Mouse (Mus musculus): ENCODE measurements around the gene Mbl2.

Gene Mbl2

DNA sequence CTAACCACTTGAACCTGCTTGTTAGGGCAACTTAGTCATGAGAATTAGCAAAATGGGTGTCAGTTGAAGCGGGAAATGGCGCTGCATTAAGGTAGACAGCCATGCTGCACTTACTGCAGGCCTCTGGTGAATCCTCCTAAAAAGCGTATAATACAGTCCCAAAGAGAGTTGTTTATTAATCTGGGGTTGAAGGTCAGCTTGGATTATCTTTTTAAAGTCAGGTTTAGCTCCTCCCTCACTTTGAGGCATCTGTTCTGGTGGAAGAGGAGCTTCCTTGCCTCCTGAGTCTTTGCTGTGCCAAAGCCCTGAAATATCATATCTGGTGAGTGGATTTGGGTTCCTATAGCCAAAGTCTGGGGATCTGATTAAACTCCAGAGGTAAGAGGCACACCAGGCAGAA is at the start of gene Mbl2:
Mbl2 (plus strand) TSS at position 252 of the 400 bp plus-strand sequence.
- no peak for TF ChIP-seq GATA4 (IDR thresholded peaks at IDR 0.05; ENCODE audit: insufficient replicate concordance, low read length)

DNA sequence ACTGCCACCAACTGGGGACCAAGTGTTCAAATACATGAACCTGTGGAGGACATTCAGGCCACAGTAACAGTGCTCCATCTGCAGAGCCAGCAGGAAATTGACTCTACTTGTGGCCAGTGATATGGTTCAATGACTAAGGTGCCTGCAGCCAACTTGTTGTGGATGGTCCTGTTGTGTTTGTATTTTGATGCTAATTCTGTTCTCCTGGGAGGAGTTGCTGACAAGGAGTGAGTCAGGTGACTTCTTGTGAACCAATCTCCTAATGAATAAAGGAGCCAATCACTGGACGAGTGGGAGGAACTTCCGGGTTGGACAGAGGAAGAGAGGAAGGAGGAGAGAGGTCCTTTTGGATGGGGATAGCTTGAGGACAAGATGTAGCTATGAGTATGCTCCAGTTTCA is 47.2 kb upstream of the Mbl2 start:
- no peak for TF ChIP-seq GATA4 (IDR thresholded peaks at IDR 0.05; ENCODE audit: insufficient replicate concordance, low read length)

DNA sequence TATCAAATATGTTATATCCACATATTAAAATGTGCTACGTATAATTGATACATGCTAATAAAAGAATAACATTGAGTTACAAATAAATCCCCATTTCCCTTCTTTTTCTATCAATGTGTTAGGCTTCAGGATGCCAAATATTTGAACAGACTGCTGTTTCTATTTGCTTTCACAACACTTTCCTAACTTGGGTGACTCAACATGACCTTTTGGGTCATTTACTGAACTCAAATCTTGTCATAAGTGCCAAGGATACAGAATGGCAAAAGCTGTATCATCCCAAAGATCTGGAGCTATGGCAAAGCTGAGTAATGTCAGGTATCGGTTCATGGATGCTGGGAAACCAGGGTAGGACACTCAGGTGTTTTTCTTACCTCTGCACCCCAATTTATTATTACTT is 45.5 kb upstream of the Mbl2 start:
- peak; percentile 19; the same call in 1 of the 2 replicates for TF ChIP-seq GATA4 (IDR thresholded peaks at IDR 0.05; ENCODE audit: insufficient replicate concordance, low read length)

DNA sequence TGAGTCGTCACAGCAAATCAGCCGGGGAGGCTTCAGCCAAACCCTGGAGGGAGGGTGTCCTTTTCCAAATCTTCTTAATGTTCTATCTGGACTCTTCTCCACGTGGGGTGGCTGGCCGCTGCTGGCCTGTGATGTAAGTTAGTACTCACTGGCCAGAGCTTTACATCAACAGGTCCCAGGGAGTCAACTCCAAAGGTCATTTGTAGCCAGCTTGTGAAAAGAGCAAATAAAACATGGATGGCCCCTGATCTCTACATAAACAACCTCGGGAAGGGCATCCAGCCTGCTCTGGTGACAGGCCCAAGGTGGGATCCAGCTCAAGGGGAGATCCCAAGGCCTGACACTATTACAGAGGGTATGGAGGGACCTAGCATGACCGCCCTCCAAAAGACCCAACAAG is 37.7 kb upstream of the Mbl2 start:
- no peak for TF ChIP-seq GATA4 (IDR thresholded peaks at IDR 0.05; ENCODE audit: insufficient replicate concordance, low read length)

DNA sequence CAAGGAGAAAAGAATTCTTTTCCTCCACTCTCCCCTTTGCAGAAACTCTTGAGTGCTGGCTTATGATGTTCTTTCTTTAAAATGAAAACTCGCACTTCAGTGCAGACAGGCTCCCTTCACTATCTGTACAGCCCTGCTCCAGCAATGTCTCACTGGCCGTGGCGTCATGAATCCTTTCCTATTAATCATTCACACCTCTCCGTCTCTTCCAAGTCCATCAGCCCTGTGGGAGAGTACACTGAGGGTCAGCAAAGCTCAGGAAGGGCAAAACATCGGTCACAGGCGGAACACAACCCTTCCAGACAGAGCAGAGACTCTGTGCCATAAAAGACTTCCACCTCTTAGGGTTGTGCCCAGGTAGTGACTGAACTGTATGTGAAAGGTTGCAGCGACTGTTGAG is 30.6 kb upstream of the Mbl2 start:
- 0 out of 2 replicates have a peak, but pooled peaks have one; percentile 17 for TF ChIP-seq GATA4 (IDR thresholded peaks at IDR 0.05; ENCODE audit: insufficient replicate concordance, low read length)

DNA sequence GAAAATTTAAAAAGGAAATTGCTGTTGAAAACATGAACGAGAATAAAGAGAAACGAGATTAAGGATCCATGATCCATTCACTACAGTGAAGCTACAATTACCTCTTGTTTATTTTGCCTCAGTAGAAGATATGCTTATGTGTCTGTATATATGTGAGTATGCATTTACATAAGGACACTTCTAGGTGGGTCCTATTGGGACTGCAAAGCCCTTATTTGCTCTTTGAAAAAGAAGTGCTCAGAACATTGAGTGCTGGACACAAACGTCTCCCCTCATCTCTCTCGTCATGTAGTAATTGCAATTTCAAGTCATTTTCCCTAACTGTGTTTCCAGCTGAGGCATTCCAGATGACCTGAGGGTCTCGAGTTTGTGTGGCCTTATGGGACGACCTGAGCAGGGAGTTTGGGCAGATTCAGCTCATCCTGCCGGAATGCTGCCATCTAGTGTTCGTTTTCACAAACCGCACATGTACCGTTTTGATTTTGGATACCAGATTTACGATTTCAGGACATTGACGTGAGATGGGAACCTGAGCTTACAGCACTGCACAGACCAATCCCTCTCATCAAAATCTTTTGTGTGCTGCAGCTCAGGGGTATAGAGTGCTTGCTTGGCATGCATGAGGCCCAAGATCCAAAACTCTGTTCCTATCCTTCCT is 27.5 kb upstream of the Mbl2 start:
- TF ChIP-seq GATA4 (IDR thresholded peaks at IDR 0.05; ENCODE audit: insufficient replicate concordance, low read length), result no peak

DNA sequence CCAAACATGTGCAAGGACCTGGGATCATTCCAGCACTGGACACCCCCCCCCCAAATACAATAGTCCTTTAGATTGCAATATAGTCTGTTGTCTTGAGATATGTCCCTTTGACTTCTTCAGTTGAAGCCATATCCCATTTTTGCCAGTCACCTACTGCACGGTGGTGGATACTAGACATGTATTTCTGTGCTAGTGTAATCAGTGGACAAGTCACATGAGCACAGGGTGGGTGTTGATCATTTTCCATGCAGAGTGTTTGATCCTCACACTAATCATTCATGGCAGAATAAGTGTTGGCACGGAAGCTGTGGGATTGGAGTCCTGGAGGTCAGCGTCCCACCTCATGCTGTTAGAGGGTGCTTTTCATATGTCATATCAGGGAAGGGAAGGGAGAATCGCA is 26.9 kb upstream of the Mbl2 start:
- TF ChIP-seq GATA4 (IDR thresholded peaks at IDR 0.05; ENCODE audit: insufficient replicate concordance, low read length), result no peak

DNA sequence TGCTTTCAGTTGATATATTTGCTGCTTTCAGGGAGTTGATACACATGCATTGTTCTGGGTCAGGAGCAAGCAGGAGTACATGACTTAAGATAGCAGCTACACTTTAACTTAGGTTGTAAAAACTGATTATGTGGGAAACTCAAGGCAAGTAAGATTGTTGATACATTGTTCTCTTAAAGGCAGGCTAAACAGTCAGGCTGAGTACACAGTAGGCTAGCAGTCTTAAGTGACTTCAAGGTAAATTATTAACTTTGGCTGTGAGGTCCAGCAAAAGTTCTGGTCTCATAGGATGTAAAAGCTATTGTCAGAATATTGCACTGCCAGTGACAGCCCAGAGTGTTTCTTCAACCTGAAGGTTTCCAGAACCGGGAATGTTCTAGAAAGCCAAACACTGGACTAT is 25.8 kb upstream of the Mbl2 start:
- no peak for TF ChIP-seq GATA4 (IDR thresholded peaks at IDR 0.05; ENCODE audit: insufficient replicate concordance, low read length)

DNA sequence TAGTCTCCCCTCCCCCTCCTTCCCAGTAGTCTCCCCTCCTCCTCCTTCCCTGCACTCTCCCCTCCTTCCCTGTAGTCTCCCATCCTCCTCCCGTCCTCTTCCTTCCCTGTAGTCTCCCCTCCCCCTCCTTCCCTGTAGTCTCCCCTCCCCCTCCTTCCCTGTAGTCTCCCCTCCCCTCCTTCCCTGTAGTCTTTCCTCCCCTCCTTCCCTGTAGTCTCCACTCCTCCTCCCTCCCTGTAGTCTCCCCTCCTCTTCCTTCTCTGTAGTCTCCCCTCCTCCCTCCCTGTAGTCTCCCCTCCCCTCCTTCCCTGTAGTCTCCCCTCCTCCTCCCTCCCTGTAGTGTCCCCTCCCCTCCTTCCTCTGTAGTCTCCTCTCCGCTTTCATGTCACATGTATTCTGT is 18.7 kb upstream of the Mbl2 start:
- no peak for TF ChIP-seq GATA4 (IDR thresholded peaks at IDR 0.05; ENCODE audit: insufficient replicate concordance, low read length)

DNA sequence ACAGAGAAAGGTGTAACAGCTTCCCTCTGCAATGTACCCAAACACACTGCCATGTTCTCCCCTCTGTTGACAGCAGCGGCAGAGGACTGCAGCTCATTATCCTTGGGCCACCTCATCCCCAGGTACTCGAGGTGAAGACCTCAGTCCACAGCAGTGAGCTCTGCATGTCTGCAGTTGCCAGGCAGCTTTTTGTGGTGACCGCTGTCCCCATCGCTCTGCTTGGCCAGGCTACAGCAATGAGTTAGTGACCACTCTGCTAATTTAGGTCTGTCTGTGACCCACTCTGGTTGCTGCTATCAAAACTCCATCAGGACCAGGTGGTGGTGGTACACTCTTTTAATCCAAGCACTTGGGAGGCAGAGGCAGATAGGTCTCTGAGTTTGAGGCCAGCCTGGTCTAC is 16.6 kb upstream of the Mbl2 start:
- TF ChIP-seq GATA4 (IDR thresholded peaks at IDR 0.05; ENCODE audit: insufficient replicate concordance, low read length), result no peak

DNA sequence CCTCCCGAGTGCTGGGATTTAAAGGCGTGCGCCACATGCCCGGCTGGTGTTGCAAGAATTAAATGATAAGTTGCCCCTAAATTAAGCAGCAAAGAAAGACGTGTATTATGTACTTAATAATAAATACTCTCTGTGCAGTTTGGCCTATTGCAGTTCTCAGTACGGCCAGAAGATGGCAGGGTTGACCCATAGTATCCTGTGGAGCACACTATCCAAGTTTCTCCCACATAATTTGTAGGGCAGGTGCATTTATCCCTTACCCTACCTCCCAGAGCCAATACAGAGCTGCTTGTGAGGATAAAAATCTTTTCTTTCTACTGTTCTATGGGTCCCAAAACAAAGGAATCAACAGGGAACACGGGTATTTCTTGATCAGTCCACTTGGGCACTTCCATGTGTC is 15.4 kb upstream of the Mbl2 start:
- no peak for TF ChIP-seq GATA4 (IDR thresholded peaks at IDR 0.05; ENCODE audit: insufficient replicate concordance, low read length)

DNA sequence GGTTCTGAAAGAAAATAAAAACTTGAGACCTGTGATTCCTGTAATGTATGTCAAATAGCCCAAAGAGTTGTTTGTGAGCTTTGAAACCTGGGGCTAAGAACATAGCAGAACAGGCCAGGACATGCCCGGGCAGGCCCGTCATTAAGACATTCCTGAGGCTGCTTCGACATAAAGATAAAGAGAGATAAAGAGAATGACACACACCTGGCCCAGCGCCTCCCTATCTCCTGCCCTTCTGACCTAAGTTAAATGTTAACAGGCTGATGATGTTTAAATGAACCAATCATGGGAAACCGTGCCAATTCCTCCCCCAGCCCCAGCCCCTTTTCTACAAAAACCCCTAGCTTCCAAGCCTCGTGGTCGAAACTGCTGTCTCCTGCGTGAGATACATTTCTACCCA is 10.1 kb upstream of the Mbl2 start:
- TF ChIP-seq GATA4 (IDR thresholded peaks at IDR 0.05; ENCODE audit: insufficient replicate concordance, low read length), result peak; percentile 91

DNA sequence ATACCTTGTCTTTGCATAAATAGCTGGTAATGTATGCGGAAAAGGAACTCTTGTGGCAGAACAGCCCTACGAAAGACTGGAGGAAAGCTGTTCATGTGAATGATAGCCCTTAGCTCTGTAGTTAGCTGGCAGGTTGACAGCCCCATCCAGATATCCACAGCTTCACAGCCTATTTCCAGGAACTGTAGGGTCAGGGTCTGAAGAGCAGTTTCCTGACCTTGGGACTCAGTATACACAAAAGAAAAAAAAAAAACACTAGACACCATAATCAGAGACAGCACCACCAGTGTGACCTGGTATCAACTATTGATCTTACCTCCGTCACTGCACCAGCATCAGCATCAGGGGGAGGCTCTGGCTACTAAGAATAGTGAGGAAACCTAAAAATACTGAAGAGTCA is 3.3 kb upstream of the Mbl2 start:
- TF ChIP-seq GATA4 (IDR thresholded peaks at IDR 0.05; ENCODE audit: insufficient replicate concordance, low read length), result no peak

DNA sequence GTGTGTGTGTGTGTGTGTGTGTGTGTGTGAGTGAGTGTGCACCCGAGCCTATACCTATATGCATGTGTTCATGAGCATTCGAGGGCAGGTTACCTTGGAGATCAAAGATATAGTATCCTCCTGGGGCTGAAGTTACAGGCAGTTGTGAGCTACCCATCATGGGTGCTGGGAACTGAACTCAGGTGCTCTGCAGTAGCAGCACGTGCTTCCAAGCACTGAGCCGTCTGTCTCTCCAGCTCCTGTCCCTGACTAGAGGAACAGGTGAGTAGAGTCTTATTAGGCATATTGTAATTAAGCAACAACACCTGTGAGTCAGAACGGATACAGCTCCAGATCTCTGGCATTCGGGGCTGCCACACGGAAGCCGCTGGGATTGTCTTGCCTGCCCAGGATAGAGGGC is 1.7 kb downstream of the Mbl2 start:
- no peak for TF ChIP-seq GATA4 (IDR thresholded peaks at IDR 0.05; ENCODE audit: insufficient replicate concordance, low read length)

DNA sequence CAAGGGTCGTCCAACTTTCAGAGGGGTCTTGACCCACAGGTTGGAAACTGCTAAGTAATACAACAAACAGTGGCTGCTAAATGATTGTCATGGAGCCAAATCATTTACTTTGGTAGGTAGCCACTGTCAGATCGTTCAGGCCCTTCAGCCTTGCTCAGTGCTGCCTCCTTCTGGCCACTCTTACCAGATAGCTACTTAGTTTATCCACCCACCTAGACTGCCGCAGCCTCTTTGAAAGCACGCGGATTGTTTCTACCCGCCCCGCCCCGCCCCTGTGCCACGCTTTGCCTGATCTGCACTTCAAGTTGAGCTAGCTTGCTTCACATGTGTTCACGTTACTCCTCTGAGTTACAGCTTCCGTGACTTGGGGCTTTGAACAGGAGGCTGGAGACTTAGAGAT is 14.6 kb downstream of the Mbl2 start:
- no peak for TF ChIP-seq GATA4 (IDR thresholded peaks at IDR 0.05; ENCODE audit: insufficient replicate concordance, low read length)

DNA sequence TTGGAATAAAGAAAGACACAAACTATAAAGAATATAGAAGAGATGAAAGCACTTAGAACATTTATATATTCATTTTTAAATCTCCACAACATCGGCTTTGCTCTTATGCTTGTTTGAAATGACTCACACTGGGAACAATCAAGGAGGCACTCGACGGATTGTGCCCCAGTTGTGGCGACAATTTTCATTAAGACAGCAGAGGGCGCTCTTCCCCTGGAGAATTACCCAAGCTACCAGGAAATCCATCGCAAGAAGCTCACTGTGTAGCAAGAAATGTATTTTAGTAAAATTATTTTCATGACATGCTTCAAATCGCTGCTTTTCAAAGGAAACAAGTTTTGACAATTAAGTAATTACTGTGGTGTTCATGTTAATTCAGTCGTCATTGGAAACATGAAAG is 16.1 kb downstream of the Mbl2 start:
- TF ChIP-seq GATA4 (IDR thresholded peaks at IDR 0.05; ENCODE audit: insufficient replicate concordance, low read length), result no peak

DNA sequence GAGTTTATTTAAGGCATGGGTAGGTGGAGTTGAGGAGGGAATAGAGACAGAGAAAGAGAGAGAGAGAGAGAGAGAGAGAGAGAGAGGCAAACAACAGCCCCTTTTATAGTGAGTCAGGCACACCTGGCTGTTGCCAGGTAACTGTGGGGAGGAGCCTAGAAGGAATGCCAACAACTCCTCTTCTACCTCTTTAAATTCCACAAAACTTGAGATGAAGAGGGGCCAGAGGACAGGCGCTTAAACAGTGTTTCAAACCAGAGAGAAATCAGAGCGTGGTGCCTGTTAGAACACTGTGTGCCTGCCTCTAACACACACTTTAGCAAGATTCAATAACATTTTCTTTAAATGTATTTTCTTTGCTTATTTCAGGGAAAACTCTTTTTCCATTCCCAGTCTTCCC is 19.5 kb downstream of the Mbl2 start:
- no peak for TF ChIP-seq GATA4 (IDR thresholded peaks at IDR 0.05; ENCODE audit: insufficient replicate concordance, low read length)

Measured in liver, adult (tissue).